Mouse (Mus musculus) limb, embryonic 10.5 days (tissue): ENCODE results near the gene Ecm1. TPM values are rescaled to one million over a fixed set of nuclear protein-coding genes. Genes with fewer than 3 reads are reported as not detected.
"Not testable (repeated sequence)": the region's sequence is repeated elsewhere in the genome, so short reads cannot be mapped to it uniquely, and the experiment has no call there.

Experiments
- DNase-seq: peaks from one replicate; pipeline ENCODE4 v3.0.0-alpha.2; 2017; ENCODE audit warnings: low spot score
- H3K27ac ChIP-seq: fragments of 300-500 bp; sonication (generic); 2 replicates; pipeline ENCODE4 v1.5.1; 2016; ENCODE audit warnings: mild to moderate bottlenecking
- H3K27me3 ChIP-seq: fragments of 300-500 bp; sonication (generic); 2 replicates; pipeline ENCODE4 v1.6.1; 2016; ENCODE audit warnings: low read depth, mild to moderate bottlenecking; ENCODE audit not compliant: poor library complexity, severe bottlenecking
- H3K36me3 ChIP-seq: fragments of 300-500 bp; sonication (generic); 2 replicates; pipeline ENCODE4 v1.6.1; 2016; ENCODE audit warnings: mild to moderate bottlenecking, moderate library complexity
- H3K4me1 ChIP-seq: fragments of 300-500 bp; sonication (generic); 2 replicates; pipeline ENCODE4 v1.6.1; 2016
- H3K4me3 ChIP-seq: fragments of 300-500 bp; sonication (generic); 2 replicates; pipeline ENCODE4 v1.5.1; 2016; ENCODE audit warnings: mild to moderate bottlenecking, moderate library complexity
- H3K9me3 ChIP-seq: fragments of 300-500 bp; sonication (generic); replicated peaks from 2 replicates; pipeline ENCODE4 v1.6.1; 2016; ENCODE audit warnings: mild to moderate bottlenecking
- WGBS: fragments of 180-500 bp; shearing (Covaris S2); methylation state at CpG from one replicate; pipeline ENCODE4 v1.1.7; 2016; 5-methylcytosine and 5-hydroxymethylcytosine counted together
- polyA plus RNA-seq: library from polyadenylated mRNA; unstranded; fragments of >200 nt; fragmentation: Nextera tagmentation; extraction: Ambion mirVana; gene quantifications from 2 replicates; pipeline ENCODE4 v1.2.1, GENCODE M21; 2016

The Ecm1 gene
- polyA plus RNA-seq, 1 experiment from 2014 or later, result 7.5 TPM

- peak overlapping the region; percentile 27; the same call in 1 of the 2 replicates for H3K27ac ChIP-seq
- 0 out of 2 replicates have a peak, but pooled peaks cover 5% of the 10 kb centered on the region for H3K36me3 ChIP-seq
- H3K9me3 ChIP-seq, result no peaks in the 10 kb centered on the region
- peaks cover 17% of the 10 kb centered on the region for H3K4me1 ChIP-seq
- H3K27me3 ChIP-seq, result no peaks in the 10 kb centered on the region
- 92% methylated on average over 11 of the region's 11 CpGs for WGBS
- DNase-seq, result no peak
- no peak overlapping the region for H3K4me3 ChIP-seq
Measured at GRCm38 (mm10) chr3:95694808-95695703, 44.3 kb downstream of the Ecm1 start.

DNA sequence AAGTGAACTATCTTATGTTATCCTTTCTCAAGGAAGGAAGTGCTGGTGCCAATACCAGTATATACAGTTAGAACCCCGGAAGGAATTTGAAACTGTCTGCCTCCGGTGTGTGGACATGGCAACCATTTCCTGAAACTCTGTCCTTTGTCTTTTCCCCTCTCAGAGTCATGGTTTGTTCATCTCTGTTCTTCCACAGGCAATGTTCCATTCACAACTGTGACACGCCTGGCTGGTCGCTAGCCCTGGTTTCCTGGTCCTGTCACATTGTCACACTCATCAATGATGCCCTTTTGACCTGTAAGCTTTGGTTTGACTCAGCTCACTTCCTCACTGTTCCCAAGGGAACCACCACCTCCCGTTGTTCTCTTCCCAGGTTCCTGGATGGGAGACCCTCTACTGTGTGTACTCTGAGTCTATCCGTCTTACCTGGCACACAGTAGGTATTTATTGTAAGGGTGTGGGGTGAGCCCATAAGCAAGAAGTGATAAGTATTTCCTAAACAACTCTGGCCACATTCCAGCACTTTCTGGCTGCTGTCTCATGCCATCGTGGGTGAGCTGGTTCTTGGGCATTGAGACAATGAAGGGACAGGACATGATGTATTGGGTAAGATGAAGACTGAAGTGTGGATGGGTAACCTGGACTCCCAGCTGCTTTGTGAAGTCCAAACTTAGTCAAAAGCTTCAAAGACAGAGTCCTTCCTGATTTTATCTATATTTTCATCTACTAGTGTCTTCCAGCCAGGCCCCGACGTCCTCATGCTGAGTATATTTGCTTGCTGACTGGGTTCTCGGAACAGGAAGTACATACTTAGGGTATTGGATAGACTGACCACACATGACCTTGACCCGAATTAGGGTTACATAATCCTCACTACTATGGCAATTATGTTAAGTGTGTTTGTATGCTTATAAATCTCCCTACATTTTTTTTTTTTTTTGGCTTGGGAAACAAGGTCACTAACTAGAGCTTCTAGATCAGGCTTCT, 45.3 kb downstream of the Ecm1 start:
- 74% methylated on average over 11 of the region's 11 CpGs for WGBS
- H3K4me3 ChIP-seq, result no peak overlapping the region
- peaks cover under 1% of the 10 kb centered on the region; the same call in 1 of the 2 replicates for H3K27me3 ChIP-seq
- H3K36me3 ChIP-seq, result 0 out of 2 replicates have a peak, but pooled peaks cover 5% of the 10 kb centered on the region
- peaks cover 25% of the 10 kb centered on the region for H3K4me1 ChIP-seq
- no peaks in the 10 kb centered on the region for H3K9me3 ChIP-seq
- no peak overlapping the region for H3K27ac ChIP-seq
- DNase-seq, result no peak

- H3K4me1 ChIP-seq, result peaks cover 38% of the 10 kb centered on the region
- H3K27ac ChIP-seq, result no peak overlapping the region
- WGBS, result 84% methylated on average over 6 of the region's 6 CpGs
Measured at GRCm38 (mm10) chr3:95692677-95693076, 46.7 kb downstream of the Ecm1 start.

DNA sequence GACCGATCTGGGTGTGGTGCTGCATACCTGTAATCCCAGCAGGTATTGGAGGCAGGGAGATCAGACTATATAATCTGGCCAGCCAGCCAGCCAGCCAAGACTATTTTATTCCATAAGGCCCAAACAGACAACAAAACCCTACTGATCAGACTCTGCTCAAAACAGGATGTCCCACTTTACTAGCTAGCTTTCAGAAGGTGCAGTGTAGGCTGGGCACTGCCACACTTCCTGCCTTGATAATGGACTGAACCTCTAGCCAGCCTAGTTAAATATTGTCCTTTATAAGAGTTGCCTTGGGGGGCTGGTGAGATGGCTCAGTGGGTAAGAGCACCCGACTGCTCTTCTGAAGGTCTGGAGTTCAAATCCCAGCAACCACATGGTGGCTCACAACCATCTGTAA, 48.8 kb downstream of the Ecm1 start:
- H3K4me1 ChIP-seq, result peaks cover 40% of the 10 kb centered on the region
- not testable (repeated sequence) for H3K4me3 ChIP-seq, H3K9me3 ChIP-seq, H3K27ac ChIP-seq, DNase-seq, H3K36me3 ChIP-seq
- peaks cover 35% of the 10 kb centered on the region for H3K27me3 ChIP-seq
- WGBS, result 92% methylated on average over 2 of the region's 2 CpGs

More at GRCm38 (mm10) chr3:95692677-95693076, 46.7 kb downstream of the Ecm1 start:
- H3K9me3 ChIP-seq, result no peaks in the 10 kb centered on the region
- DNase-seq, result no peak
- H3K4me3 ChIP-seq, result no peak overlapping the region
- 0 out of 2 replicates have a peak, but pooled peaks cover 5% of the 10 kb centered on the region for H3K36me3 ChIP-seq
- peaks cover 14% of the 10 kb centered on the region; the same call in 1 of the 2 replicates for H3K27me3 ChIP-seq

DNA sequence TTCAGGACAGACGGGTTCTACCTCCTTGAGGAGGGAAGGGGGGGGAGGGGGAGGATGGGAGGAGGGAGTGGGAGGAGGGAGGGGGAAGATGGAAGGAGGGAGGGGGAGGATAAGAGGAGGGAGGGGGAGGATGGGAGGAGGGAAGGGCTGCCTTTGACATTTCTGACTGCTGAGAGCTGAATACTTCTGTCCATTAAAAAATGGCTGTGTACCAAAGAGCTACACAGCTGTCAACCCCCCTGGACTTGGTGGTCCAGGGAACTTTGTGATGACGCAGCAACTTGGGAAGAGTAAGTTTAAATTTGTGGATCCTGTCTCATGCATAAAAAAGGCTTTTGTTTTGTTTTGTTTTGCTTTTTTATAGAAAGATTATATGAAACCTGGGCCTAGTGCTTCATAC, 49.4 kb downstream of the Ecm1 start:
- Histone ChIP-seq H3K9me3 (no peaks in the 10 kb centered on the region), H3K4me3 (no peak overlapping the region), H3K4me1 (peaks cover 42% of the 10 kb centered on the region), H3K36me3 (0 out of 2 replicates have a peak, but pooled peaks cover 5% of the 10 kb centered on the region), H3K27ac (no peak overlapping the region), H3K27me3 (peaks cover 40% of the 10 kb centered on the region)
- DNase-seq, result no peak
- WGBS, result 51% methylated on average over 2 of the region's 2 CpGs

DNA sequence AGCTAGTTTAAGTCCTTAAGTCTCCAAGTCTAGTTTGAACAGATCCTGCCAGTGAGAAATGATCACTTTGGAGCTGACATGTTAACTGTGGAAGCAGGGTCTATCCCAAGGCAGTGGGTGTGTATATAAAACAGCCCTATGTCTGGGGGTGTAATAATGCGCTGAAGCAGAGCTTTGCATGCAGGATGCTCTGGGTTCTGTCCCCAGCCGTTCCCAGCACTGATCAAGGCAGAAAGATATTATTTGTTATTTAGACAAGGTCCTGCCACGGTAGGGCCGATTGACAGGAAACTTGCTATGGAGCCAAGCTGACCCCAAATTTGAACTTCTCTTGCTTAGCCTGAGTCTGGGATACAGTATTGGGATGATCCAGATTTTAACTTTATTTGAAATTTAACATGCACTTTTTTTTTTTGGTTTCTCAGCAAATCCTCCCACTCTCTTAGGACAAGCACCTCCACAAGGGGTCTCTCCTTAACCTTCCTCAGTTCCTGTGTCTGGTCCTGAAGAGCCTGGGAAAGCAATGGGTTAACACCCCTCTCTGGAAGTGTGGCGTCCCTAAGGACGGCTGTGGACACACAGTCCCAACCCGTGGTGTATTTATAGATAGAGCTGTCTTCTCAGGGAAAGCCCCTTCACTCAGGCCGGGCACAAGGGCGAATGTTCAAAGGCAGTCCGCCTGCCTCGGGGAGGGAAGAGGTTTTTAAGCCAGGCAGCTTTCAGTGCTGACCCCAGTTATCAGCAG, 50.0 kb downstream of the Ecm1 start:
- Histone ChIP-seq H3K9me3 (no peaks in the 10 kb centered on the region), H3K4me1 (peaks cover 48% of the 10 kb centered on the region), H3K36me3 (0 out of 2 replicates have a peak, but pooled peaks cover 5% of the 10 kb centered on the region), H3K27ac (no peak overlapping the region), H3K4me3 (no peak overlapping the region), H3K27me3 (peaks cover 40% of the 10 kb centered on the region)
- DNase-seq, result no peak
- WGBS, result 31% methylated on average over 11 of the region's 11 CpGs

GRCm38 (mm10) chr3:95687524-95688421, 51.6 kb downstream of the Ecm1 start, which contains the start of gene Adamtsl4:
Gene Adamtsl4, minus strand, starts transcription at chr3:95687917.
- peaks cover 62% of the 10 kb centered on the region for H3K4me1 ChIP-seq
- peak within 1 kb of the TSS; percentile 60 for H3K4me3 ChIP-seq
- H3K9me3 ChIP-seq, result no peaks in the 10 kb centered on the region
- H3K27me3 ChIP-seq, result peaks cover 40% of the 10 kb centered on the region
- peak; percentile 76 for DNase-seq
- WGBS, result 6% methylated on average over 50 of the region's 50 CpGs
- peak within 1 kb of the TSS; percentile 83 for H3K27ac ChIP-seq
- H3K36me3 ChIP-seq, result 0 out of 2 replicates have a peak, but pooled peaks cover 5% of the 10 kb centered on the region

- Histone ChIP-seq H3K36me3 (0 out of 2 replicates have a peak, but pooled peaks cover 5% of the 10 kb centered on the region), H3K9me3 (no peaks in the 10 kb centered on the region), H3K4me1 (peaks cover 64% of the 10 kb centered on the region), H3K27ac (peak overlapping the region; percentile 30; the same call in 1 of the 2 replicates), H3K4me3 (peak overlapping the region; percentile 60), H3K27me3 (peaks cover 40% of the 10 kb centered on the region)
- no peak for DNase-seq
- WGBS, result 10% methylated on average over 4 of the region's 4 CpGs
Measured at GRCm38 (mm10) chr3:95687168-95687523, 52.2 kb downstream of the Ecm1 start.

- H3K27ac ChIP-seq, result peak overlapping the region; percentile 30; the same call in 1 of the 2 replicates
- DNase-seq, result no peak
- 30% methylated on average over 10 of the region's 10 CpGs for WGBS
- H3K4me3 ChIP-seq, result peak overlapping the region; percentile 60; the same call in 1 of the 2 replicates
- peaks cover 40% of the 10 kb centered on the region for H3K27me3 ChIP-seq
- H3K9me3 ChIP-seq, result no peaks in the 10 kb centered on the region
- 0 out of 2 replicates have a peak, but pooled peaks cover 5% of the 10 kb centered on the region for H3K36me3 ChIP-seq
- H3K4me1 ChIP-seq, result peaks cover 69% of the 10 kb centered on the region
Measured at GRCm38 (mm10) chr3:95686492-95687167, 52.7 kb downstream of the Ecm1 start.

DNA sequence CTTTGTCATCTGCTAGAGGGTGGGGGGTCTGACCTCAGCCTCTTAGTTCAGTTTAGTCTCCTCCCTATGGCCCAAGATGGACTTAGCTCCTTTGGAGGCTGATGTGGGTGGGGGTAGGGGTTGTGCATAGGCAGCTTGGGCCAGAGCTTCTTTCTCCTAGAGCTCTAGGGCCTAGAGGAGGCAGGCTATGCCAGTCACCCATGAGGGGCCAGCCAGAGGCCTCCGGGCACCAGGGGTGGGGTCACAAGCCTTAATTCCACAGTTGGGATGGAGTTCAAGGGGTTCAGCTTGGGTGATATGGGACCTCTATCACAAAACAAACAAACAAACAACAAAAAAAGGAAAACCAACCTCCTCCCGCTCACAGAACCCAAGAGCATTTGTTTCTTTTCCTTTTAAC, 53.7 kb downstream of the Ecm1 start:
- peaks cover 78% of the 10 kb centered on the region for H3K4me1 ChIP-seq
- no peaks in the 10 kb centered on the region for H3K36me3 ChIP-seq
- 79% methylated on average over 2 of the region's 2 CpGs for WGBS
- peaks cover 40% of the 10 kb centered on the region for H3K27me3 ChIP-seq
- H3K4me3 ChIP-seq, result no peak overlapping the region
- H3K27ac ChIP-seq, result no peak overlapping the region
- no peak for DNase-seq
- no peaks in the 10 kb centered on the region for H3K9me3 ChIP-seq

DNA sequence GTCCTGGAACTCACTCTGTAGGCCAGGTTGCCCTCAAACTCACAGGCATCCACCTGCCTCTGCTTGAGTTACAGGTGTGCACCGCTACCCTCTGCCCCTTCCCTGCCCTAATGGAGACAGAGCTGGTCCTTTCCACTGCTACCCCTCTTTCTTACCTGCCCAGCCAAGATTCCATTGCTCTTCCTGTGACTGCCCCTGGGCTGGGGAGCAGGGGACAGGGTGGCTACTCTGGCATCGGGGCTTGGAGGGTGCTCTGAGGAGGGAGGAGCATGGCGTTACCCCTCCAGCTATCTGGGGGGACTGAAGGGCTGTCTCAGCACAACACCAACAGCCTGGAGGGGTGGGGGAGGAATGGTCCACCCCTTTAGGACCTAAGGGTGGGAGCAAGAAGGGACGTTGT, 54.1 kb downstream of the Ecm1 start:
- no peak for DNase-seq
- WGBS, result 78% methylated on average over 4 of the region's 4 CpGs
- no peak overlapping the region for H3K27ac ChIP-seq
- H3K9me3 ChIP-seq, result no peaks in the 10 kb centered on the region
- H3K4me3 ChIP-seq, result no peak overlapping the region
- no peaks in the 10 kb centered on the region for H3K36me3 ChIP-seq
- peaks cover 80% of the 10 kb centered on the region for H3K4me1 ChIP-seq
- peaks cover 40% of the 10 kb centered on the region for H3K27me3 ChIP-seq
